Mouse (Mus musculus) kidney, postnatal 10 days (tissue): ENCODE measurements around the gene Gm3183.
"Not testable (repeated sequence)": the region's sequence is repeated elsewhere in the genome, so short reads cannot be mapped to it uniquely, and the experiment has no call there.

Experiments
- DNase-seq: peaks from one replicate; pipeline ENCODE4 v3.0.0; 2021; ENCODE audit warnings: mixed read lengths

The Gm3183 gene

DNA sequence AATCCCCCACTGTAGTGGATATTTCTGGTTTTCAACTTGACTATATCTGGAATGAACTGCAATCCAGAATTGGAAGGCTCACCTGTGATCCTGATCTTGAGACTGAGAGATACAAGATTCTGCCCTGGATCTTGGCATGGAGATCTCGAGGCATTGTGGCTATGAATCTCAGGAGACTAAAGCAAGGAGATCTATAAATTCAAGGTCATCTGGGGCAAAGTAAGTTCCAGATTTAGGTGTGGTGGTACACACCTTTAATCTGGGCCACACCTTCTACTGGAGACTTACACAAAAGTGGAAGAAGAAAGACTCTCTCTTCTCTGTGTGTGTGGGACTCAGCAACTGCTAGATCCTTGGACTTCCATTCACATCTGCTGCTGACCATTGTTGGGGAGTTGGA lies at the start of gene Gm3183:
Gene Gm3183, plus strand, starts transcription at position 301 of the 400 bp plus-strand sequence.
- not testable (repeated sequence) for DNase-seq
